Mouse (Mus musculus) small intestine, adult 2 months (tissue): ENCODE data around the gene Rpp21.

Source experiments
- CTCF ChIP-seq: fragments of 200-500 bp; IDR thresholded peaks from 2 replicates; pipeline ENCODE4 v1.5.1; 2012; ENCODE audit warnings: low read depth, mild to moderate bottlenecking, control low read depth, inconsistent platforms, low read length, moderate library complexity, mixed read lengths; ENCODE audit not compliant: insufficient replicate concordance, insufficient read length; ENCODE audit errors: extremely low read depth
- POLR2A ChIP-seq: fragments of 200-500 bp; IDR thresholded peaks from 2 replicates; pipeline ENCODE4 v1.6.1; 2012; ENCODE audit warnings: low read depth, mild to moderate bottlenecking, control low read depth, inconsistent platforms, low read length, moderate library complexity

DNA sequence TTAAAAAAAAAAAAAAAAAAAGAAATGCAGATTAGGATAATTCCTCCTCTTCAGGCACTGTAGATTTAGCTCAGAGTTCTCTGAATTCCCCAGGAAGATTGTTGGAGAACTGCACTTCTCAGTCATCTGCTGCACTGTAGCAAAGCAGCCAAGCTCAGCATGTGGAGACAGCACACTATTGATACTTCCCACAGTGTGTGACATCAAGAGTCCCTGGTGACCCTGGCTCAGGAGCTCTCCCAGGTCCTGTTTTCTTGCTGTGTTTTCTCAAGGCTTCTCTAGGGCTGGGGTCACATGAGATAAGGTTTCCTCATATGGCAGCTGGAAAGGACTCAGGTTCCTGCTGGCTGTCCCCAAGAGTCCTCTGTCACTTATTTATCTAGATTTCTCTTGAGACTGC is 51.0 kb downstream of the Rpp21 start:
- TF ChIP-seq CTCF: no peak
- no peak for TF ChIP-seq POLR2A
